Mouse (Mus musculus) kidney, postnatal 10 days (tissue): ENCODE data around the gene Jak3.
A peak's percentile ranks its signal among the peaks of the same experiment; 100 is the strongest.
"Not testable (repeated sequence)": the region's sequence is repeated elsewhere in the genome, so short reads cannot be mapped to it uniquely, and the experiment has no call there.

Experiments used
- DNase-seq: peaks from one replicate; pipeline ENCODE4 v3.0.0; 2021; ENCODE audit warnings: mixed read lengths

The Jak3 gene

DNA sequence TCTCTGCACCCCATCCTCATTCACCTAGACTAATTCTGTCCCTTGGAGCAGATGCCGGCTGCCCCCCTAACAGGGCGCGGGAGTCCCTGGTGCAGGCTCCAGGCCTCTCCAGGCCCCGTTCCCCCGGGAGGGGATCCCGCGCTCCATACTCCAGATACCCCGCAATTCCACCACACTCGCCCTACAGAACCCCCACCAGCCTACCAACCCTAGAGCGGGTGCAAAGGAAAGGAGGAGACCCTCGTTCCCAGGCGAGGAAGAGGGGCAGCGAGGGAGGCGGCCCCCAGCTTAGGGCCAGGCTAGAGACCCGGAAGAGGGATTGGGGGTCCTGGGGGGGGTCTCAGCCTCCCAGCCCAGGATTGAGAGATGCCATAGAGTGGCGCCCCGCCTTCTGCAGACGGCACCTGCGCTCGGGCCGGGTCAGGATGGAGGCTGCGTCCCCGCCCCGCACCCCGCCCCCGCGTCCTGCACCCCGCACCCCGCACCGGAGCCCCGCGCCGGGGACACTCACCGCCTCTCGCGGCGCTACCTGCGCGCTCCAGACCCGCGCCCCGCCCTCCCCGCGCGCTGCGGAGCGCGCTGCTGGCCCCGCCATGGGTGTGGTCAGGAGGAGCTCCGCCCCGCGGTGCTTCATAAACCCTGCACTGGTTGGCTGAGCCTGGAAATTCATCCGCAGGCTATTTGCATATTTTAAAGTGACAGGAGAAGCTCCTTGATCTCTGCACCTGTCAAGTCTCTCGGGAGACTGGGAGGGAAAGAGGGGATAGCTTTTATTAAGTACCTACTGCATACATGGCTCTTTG lies 49.2 kb downstream of the Jak3 start, which contains the start of gene Fcho1:
TSS of gene Fcho1 (minus strand) at position 595 of the 803 bp plus-strand sequence.
- peak; percentile 86 for DNase-seq

DNA sequence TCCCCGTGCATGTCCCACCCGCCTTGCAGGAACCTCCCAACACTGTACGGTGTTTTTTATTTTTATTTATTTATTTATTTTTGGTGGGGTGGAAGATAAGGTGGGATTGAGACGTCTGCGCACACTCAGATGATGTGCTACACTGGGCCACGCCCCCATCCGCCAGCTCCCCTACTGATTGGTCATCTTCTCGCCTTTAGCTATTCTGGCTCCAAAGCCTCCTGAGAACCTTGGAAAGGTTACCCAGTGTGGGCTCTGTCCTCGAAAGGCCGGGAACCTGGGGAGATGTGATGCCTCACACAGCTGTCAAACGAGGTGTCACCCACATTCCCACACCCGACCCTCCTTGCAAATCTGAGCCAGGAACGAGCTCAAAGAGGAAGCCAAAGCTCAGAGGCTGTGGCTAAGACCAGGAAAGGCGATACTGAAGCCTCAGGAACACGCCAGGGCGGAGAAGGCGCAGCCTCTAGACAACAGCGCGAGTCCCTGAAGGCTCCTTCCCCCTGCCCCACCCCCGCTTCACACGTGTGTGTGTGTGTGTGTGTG lies 52.2 kb downstream of the Jak3 start:
- peak; percentile 39 for DNase-seq

GRCm38 (mm10) chr8:71728826-71729620 lies 52.9 kb downstream of the Jak3 start:
- DNase-seq = no peak

GRCm38 (mm10) chr8:71731652-71732230 lies 55.6 kb downstream of the Jak3 start:
- peak; percentile 79 for DNase-seq

- DNase-seq = not testable (repeated sequence)
Observed at GRCm38 (mm10) chr8:71738316-71738715, 62.2 kb downstream of the Jak3 start.
